Mouse (Mus musculus) cortical plate, adult 2 months (tissue): ENCODE results near the gene Plcd4.

ENCODE experiments used
- CTCF ChIP-seq: fragments of 200-500 bp; IDR thresholded peaks from 2 replicates; pipeline ENCODE4 v1.5.1; 2011; ENCODE audit warnings: mild to moderate bottlenecking, control low read depth, low read length; ENCODE audit not compliant: insufficient read depth; ENCODE audit errors: extremely low read depth
- POLR2A ChIP-seq: fragments of 200-500 bp; IDR thresholded peaks from 2 replicates; pipeline ENCODE4 v1.6.1; 2011; ENCODE audit warnings: mild to moderate bottlenecking, low read length, control low read depth; ENCODE audit not compliant: insufficient read depth; ENCODE audit errors: extremely low read depth

- no peak for TF ChIP-seq CTCF
- TF ChIP-seq POLR2A: no peak
Observed at GRCm38 (mm10) chr1:74506471-74506881, 36.2 kb upstream of the Plcd4 start.
